Mouse (Mus musculus) MEL (cell line): ENCODE data around the gene Lrrfip1. TPM values are rescaled to one million over a fixed set of nuclear protein-coding genes. Genes with fewer than 3 reads are reported as not detected.

ENCODE experiments used
- DNase-seq: peaks from one replicate; pipeline ENCODE4 v3.0.0; 2011; ENCODE audit warnings: low read depth, low spot score
- H3K27ac ChIP-seq: 2 replicates; pipeline ENCODE4 v1.5.1; 2012; ENCODE audit warnings: low read depth, mild to moderate bottlenecking, control low read depth, low read length, moderate library complexity; ENCODE audit not compliant: control insufficient read depth
- H3K27me3 ChIP-seq, 2 experiments: fragments of 150-350 bp in 1 of 2; sonication (generic) in 1 of 2; 2 replicates each; pipeline ENCODE4 v1.6.1; 2012; ENCODE audit warnings: low read length in 2 of 2, mild to moderate bottlenecking in 2 of 2, improper control_type of control experiment in 1 of 2, moderate library complexity in 1 of 2; ENCODE audit not compliant: insufficient read depth in 2 of 2, control insufficient read depth in 1 of 2
- H3K36me3 ChIP-seq, 2 experiments: 2 replicates each; pipeline ENCODE4 v1.6.1; 2012 to 2014; ENCODE audit warnings: low read length in 2 of 2, improper control_type of control experiment in 1 of 2, inconsistent platforms in 1 of 2, mild to moderate bottlenecking in 1 of 2; ENCODE audit not compliant: insufficient read depth in 2 of 2, control insufficient read depth in 1 of 2
- H3K4me1 ChIP-seq, 2 experiments: fragments of 150-350 bp in 1 of 2; sonication (generic) in 1 of 2; 2 replicates each; pipeline ENCODE4 v1.6.1; 2012; ENCODE audit warnings: low read length in 2 of 2, improper control_type of control experiment in 1 of 2, mild to moderate bottlenecking in 1 of 2; ENCODE audit not compliant: insufficient read depth in 2 of 2, control insufficient read depth in 1 of 2
- H3K4me3 ChIP-seq, 2 experiments: fragments of 150-350 bp in 1 of 2; sonication (generic) in 1 of 2; 2 replicates each; pipeline ENCODE4 v1.5.1; 2012; ENCODE audit warnings: low read depth in 2 of 2, low read length in 2 of 2, mild to moderate bottlenecking in 2 of 2, moderate library complexity in 2 of 2, control low read depth in 1 of 2, improper control_type of control experiment in 1 of 2; ENCODE audit not compliant: control insufficient read depth in 1 of 2, insufficient read depth in 1 of 2
- H3K79me2 ChIP-seq: 2 replicates; pipeline ENCODE4 v1.6.1; 2012; ENCODE audit warnings: mild to moderate bottlenecking, low read length, moderate library complexity; ENCODE audit not compliant: control insufficient read depth, poor library complexity, insufficient read depth
- H3K9ac ChIP-seq: 2 replicates; pipeline ENCODE4 v1.6.1; 2012; ENCODE audit warnings: low read depth, mild to moderate bottlenecking, control low read depth, low read length, moderate library complexity; ENCODE audit not compliant: control insufficient read depth, poor library complexity, severe bottlenecking
- H3K9me3 ChIP-seq: fragments of 150-350 bp; sonication (generic); replicated peaks from 2 replicates; pipeline ENCODE4 v1.6.1; 2012; ENCODE audit warnings: mild to moderate bottlenecking, low read length, improper control_type of control experiment, moderate library complexity; ENCODE audit not compliant: insufficient read depth
- BHLHE40 ChIP-seq: IDR thresholded peaks from 2 replicates; pipeline ENCODE4 v1.6.1; 2012; ENCODE audit warnings: low read depth, mild to moderate bottlenecking, inconsistent platforms, low read length, improper control_type of control experiment, borderline replicate concordance
- CTCF ChIP-seq, 3 experiments: IDR thresholded peaks in 2 of 3; conservative IDR thresholded peaks in 1 of 3; 2 replicates each; pipeline ENCODE4 v1.5.1; 2011 to 2012; ENCODE audit warnings: low read length in 3 of 3, low read depth in 2 of 3, mild to moderate bottlenecking in 2 of 3, improper control_type of control experiment in 1 of 3, inconsistent platforms in 1 of 3, mixed read lengths in 1 of 3, moderate library complexity in 1 of 3; ENCODE audit not compliant: control insufficient read depth in 1 of 3, insufficient read depth in 1 of 3, poor library complexity in 1 of 3, severe bottlenecking in 1 of 3
- ETS1 ChIP-seq: IDR thresholded peaks from 2 replicates; pipeline ENCODE4 v1.6.1; 2012; ENCODE audit warnings: low read depth, mild to moderate bottlenecking, inconsistent platforms, low read length, improper control_type of control experiment, moderate library complexity
- HCFC1 ChIP-seq: IDR thresholded peaks from 2 replicates; pipeline ENCODE4 v1.6.1; 2012; ENCODE audit warnings: low read depth, mild to moderate bottlenecking, inconsistent platforms, low read length, improper control_type of control experiment, moderate library complexity
- KAT2A ChIP-seq: conservative IDR thresholded peaks from 2 replicates; pipeline ENCODE4 v1.6.1; 2012; ENCODE audit warnings: low read depth, low read length, improper control_type of control experiment, inconsistent platforms
- MAFK ChIP-seq: IDR thresholded peaks from 2 replicates; pipeline ENCODE4 v1.6.1; 2011; ENCODE audit warnings: low read depth, mild to moderate bottlenecking, low read length, improper control_type of control experiment, borderline replicate concordance
- MAX ChIP-seq: IDR thresholded peaks from 2 replicates; pipeline ENCODE4 v1.6.1; 2011; ENCODE audit warnings: low read length, improper control_type of control experiment
- MAZ ChIP-seq: IDR thresholded peaks from 2 replicates; pipeline ENCODE4 v1.6.1; 2012; ENCODE audit warnings: low read depth, mild to moderate bottlenecking, inconsistent platforms, low read length, improper control_type of control experiment
- MEF2A ChIP-seq: IDR thresholded peaks from 2 replicates; pipeline ENCODE4 v1.6.1; 2014; ENCODE audit warnings: low read depth, mild to moderate bottlenecking, inconsistent platforms, low read length, improper control_type of control experiment; ENCODE audit not compliant: poor library complexity, insufficient replicate concordance, severe bottlenecking; ENCODE audit errors: extremely low read depth
- MXI1 ChIP-seq: IDR thresholded peaks from 2 replicates; pipeline ENCODE4 v1.6.1; 2011; ENCODE audit warnings: mild to moderate bottlenecking, low read depth, low read length, improper control_type of control experiment
- MYB ChIP-seq: IDR thresholded peaks from 2 replicates; pipeline ENCODE4 v1.6.1; 2011; ENCODE audit warnings: mild to moderate bottlenecking, low read depth, low read length, improper control_type of control experiment
- POLR2A ChIP-seq, 2 experiments: IDR thresholded peaks; 2 replicates each; pipeline ENCODE4 v1.6.1; 2011 to 2012; ENCODE audit warnings: low read length in 2 of 2, mild to moderate bottlenecking in 2 of 2, control low read depth in 1 of 2, improper control_type of control experiment in 1 of 2, low read depth in 1 of 2, moderate library complexity in 1 of 2; ENCODE audit not compliant: control insufficient read depth in 1 of 2, insufficient read depth in 1 of 2, poor library complexity in 1 of 2
- POLR2AphosphoS2 ChIP-seq: IDR thresholded peaks from 2 replicates; pipeline ENCODE4 v1.6.1; 2011; ENCODE audit warnings: low read length, improper control_type of control experiment
- POLR2AphosphoS5 ChIP-seq: IDR thresholded peaks from 2 replicates; pipeline ENCODE4 v1.6.1; 2012; ENCODE audit warnings: low read depth, borderline replicate concordance, mild to moderate bottlenecking, inconsistent platforms, low read length, moderate library complexity, mixed read lengths
- SIN3A ChIP-seq: IDR thresholded peaks from 2 replicates; pipeline ENCODE4 v1.6.1; 2012; ENCODE audit warnings: low read length, improper control_type of control experiment, inconsistent platforms
- SMC3 ChIP-seq: IDR thresholded peaks from 2 replicates; pipeline ENCODE4 v1.6.1; 2011; ENCODE audit warnings: low read depth, low read length, improper control_type of control experiment
- TAL1 ChIP-seq: IDR thresholded peaks from 2 replicates; pipeline ENCODE4 v1.6.1; 2012; ENCODE audit warnings: mild to moderate bottlenecking, inconsistent platforms, low read length, moderate library complexity, mixed read lengths
- TBP ChIP-seq: IDR thresholded peaks from 2 replicates; pipeline ENCODE4 v1.8.0; 2011; ENCODE audit warnings: low read depth, low read length, improper control_type of control experiment
- TCF12 ChIP-seq: IDR thresholded peaks from 2 replicates; pipeline ENCODE4 v1.6.1; 2014; ENCODE audit warnings: low read depth, mild to moderate bottlenecking, inconsistent platforms, low read length, improper control_type of control experiment, moderate library complexity
- UBTF ChIP-seq: IDR thresholded peaks from 2 replicates; pipeline ENCODE4 v1.6.1; 2012; ENCODE audit warnings: low read depth, mild to moderate bottlenecking, inconsistent platforms, low read length, improper control_type of control experiment, moderate library complexity, borderline replicate concordance; ENCODE audit not compliant: insufficient read depth
- USF1 ChIP-seq: IDR thresholded peaks from 2 replicates; pipeline ENCODE4 v1.6.1; 2014; ENCODE audit warnings: low read depth, mild to moderate bottlenecking, inconsistent platforms, low read length, improper control_type of control experiment, moderate library complexity
- USF2 ChIP-seq, 2 experiments: IDR thresholded peaks; 2 replicates each; pipeline ENCODE4 v1.6.1; 2011 to 2012; ENCODE audit warnings: improper control_type of control experiment in 2 of 2, low read length in 2 of 2, borderline replicate concordance in 1 of 2, inconsistent platforms in 1 of 2, low read depth in 1 of 2, mild to moderate bottlenecking in 1 of 2; ENCODE audit not compliant: insufficient read depth in 1 of 2
- ZC3H11A ChIP-seq: IDR thresholded peaks from 2 replicates; pipeline ENCODE4 v1.6.1; 2012; ENCODE audit warnings: low read depth, mild to moderate bottlenecking, inconsistent platforms, low read length, improper control_type of control experiment
- ZKSCAN1 ChIP-seq: IDR thresholded peaks from 2 replicates; pipeline ENCODE4 v1.6.1; 2012; ENCODE audit warnings: low read depth, mild to moderate bottlenecking, inconsistent platforms, low read length, improper control_type of control experiment, moderate library complexity
- ZNF384 ChIP-seq: IDR thresholded peaks from 2 replicates; pipeline ENCODE4 v1.6.1; 2012; ENCODE audit warnings: low read depth, mild to moderate bottlenecking, inconsistent platforms, low read length, improper control_type of control experiment
- polyA plus RNA-seq, 2 experiments: library from polyadenylated mRNA; stranded (reverse) in 1 of 2; unstranded in 1 of 2; fragments of >175 nt in 1 of 2; fragments of >200 nt in 1 of 2; gene quantifications; 2 replicates each; pipeline versions ENCODE4 v1.2.1 to v1.2.4; 2012; ENCODE audit warnings: low replicate concordance in 2 of 2, low read depth in 1 of 2; ENCODE audit not compliant: insufficient read length in 2 of 2, insufficient read depth in 1 of 2, missing spikeins in 1 of 2
- total RNA-seq: library from RNA; depleted of rRNA; stranded (reverse); fragments of 300-350 nt; gene quantifications from 2 replicates; pipeline ENCODE4 v1.2.3, GENCODE M21; 2012

Gene Lrrfip1
- total and polyA plus RNA-seq, 3 experiments: 12.9 to 15.4 TPM; not detected in 1

DNA sequence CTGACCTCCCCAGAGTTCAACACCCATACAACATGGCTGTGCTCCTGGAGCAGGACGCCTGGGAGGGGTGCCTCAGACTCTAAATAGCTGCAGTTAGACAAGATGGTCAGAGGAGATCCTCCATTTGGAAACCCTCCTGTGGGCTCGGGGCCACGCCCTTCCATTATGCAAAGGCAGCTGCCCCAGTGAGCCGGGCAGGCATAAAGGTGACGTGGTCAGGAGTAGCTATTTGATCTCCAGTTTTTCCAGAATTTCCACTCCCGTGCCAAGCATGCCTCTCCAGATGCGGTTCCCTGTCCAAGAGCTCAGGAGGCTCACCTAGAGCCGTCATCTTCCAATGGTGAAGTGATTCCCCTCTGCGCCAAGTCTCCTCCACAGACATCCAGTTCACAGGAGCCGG lies 45.6 kb downstream of the Lrrfip1 start:
- Histone ChIP-seq H3K27me3 (no peaks in the 10 kb centered on the region), H3K4me3 (no peak overlapping the region), H3K79me2 (no peaks in the 10 kb centered on the region), H3K9ac (no peak overlapping the region), H3K9me3 (no peaks in the 10 kb centered on the region), H3K4me1 (peaks cover 10 to 25% of the 10 kb centered on the region in 2 experiments), H3K36me3 (peaks cover 0 to 18% of the 10 kb centered on the region in 2 experiments; a peak in 2 of 4 replicates), H3K27ac (no peak overlapping the region)
- TF ChIP-seq MAX (no peak), CTCF (IDR thresholded peaks at IDR 0.05 in 2 of 3, conservative IDR thresholded peaks at IDR 0.05 in 1 of 3; ENCODE audit: control insufficient read depth in 1 of 3, insufficient read depth in 1 of 3, low read depth in 2 of 3, low read length in 3 of 3, poor library complexity in 1 of 3, severe bottlenecking in 1 of 3) (no peak), UBTF (no peak), SMC3 (no peak), KAT2A (no peak), USF2 (IDR thresholded peaks at IDR 0.05; ENCODE audit: borderline replicate concordance in 1 of 2, insufficient read depth in 1 of 2, low read depth in 1 of 2, low read length in 2 of 2) (no peak), MAZ (no peak), ZC3H11A (no peak), MYB (no peak), ETS1 (no peak), TAL1 (no peak), POLR2AphosphoS5 (no peak), TCF12 (no peak), SIN3A (no peak), TBP (no peak), ZKSCAN1 (no peak), MAFK (no peak), USF1 (no peak), MEF2A (no peak)
- DNase-seq: no peak

DNA sequence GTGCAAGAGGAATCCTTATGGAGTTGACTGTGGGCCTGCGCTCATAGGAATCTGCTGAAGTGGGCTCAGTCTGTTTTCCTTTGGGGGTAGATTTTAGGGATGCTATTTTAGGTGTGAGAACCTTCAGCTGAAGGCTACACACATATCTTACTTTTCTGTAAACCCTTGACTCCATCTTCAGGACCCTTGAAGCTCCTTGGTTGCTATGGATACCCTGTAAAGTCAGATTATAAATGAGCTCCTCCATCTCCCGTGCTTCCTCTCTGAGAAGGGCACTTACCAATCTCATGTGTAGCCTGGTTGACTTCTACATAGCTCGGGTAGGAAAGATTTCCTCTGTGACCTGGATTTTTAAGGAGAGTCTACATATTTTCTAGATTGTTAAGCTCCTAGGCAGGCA lies 46.1 kb downstream of the Lrrfip1 start:
- peaks cover 0 to 18% of the 10 kb centered on the region in 2 experiments; a peak in 2 of 4 replicates for H3K36me3 ChIP-seq
- H3K27me3 ChIP-seq: no peaks in the 10 kb centered on the region
- H3K9ac ChIP-seq: no peak overlapping the region
- H3K9me3 ChIP-seq: no peaks in the 10 kb centered on the region
- H3K4me1 ChIP-seq: peaks cover 10 to 25% of the 10 kb centered on the region in 2 experiments
- peak overlapping the region in 1 of 2 experiments; percentile 15; a peak in 1 of 4 replicates for H3K4me3 ChIP-seq
- H3K27ac ChIP-seq: no peak overlapping the region
- DNase-seq: no peak
- no peak for TF ChIP-seq POLR2A (IDR thresholded peaks at IDR 0.05; ENCODE audit: control insufficient read depth in 1 of 2, insufficient read depth in 1 of 2, low read depth in 1 of 2, low read length in 2 of 2, poor library complexity in 1 of 2)
- TF ChIP-seq USF1: no peak
- no peak for TF ChIP-seq MYB
- TF ChIP-seq BHLHE40: no peak
- no peak for TF ChIP-seq POLR2AphosphoS2
- TF ChIP-seq MEF2A: no peak
- TF ChIP-seq HCFC1: no peak
- no peak for TF ChIP-seq TCF12
- TF ChIP-seq ZNF384: no peak
- TF ChIP-seq TAL1: no peak
- TF ChIP-seq MAFK: no peak
- TF ChIP-seq MAZ: no peak
- no peak for TF ChIP-seq MXI1
- TF ChIP-seq, all 39 proteins: peak for 0
- H3K79me2 ChIP-seq: no peaks in the 10 kb centered on the region
